Mouse (Mus musculus) megakaryocyte, embryonic 14.5 days (primary cell): ENCODE measurements at regions not wholly inside any gene's neighbourhood (a gene's known extent, or its start where the extent isn't known, plus 50 kb on each side); places are given as distances from the start of the nearest gene placed in this dataset.

Experiments
- H3K27me3 ChIP-seq: replicated peaks from 2 replicates; pipeline ENCODE3; 2012; ENCODE audit warnings: inconsistent platforms
- H3K36me3 ChIP-seq: replicated peaks from 2 replicates; pipeline ENCODE3; 2012; ENCODE audit warnings: low read length, inconsistent platforms, mixed read lengths
- H3K4me1 ChIP-seq: 2 replicates; pipeline ENCODE4 v1.6.1; 2012; ENCODE audit warnings: inconsistent platforms
- H3K4me3 ChIP-seq: replicated peaks from 2 replicates; pipeline ENCODE3; 2012; ENCODE audit warnings: moderate library complexity, mild to moderate bottlenecking, inconsistent platforms
- H3K9me3 ChIP-seq: 2 replicates; pipeline ENCODE4 v1.6.1; 2012; ENCODE audit warnings: inconsistent platforms
- FLI1 ChIP-seq: IDR thresholded peaks from 2 replicates; pipeline ENCODE4 v1.6.1; 2012; ENCODE audit warnings: low read length, inconsistent platforms, mixed read lengths
- GATA1 ChIP-seq: IDR thresholded peaks from 3 replicates; pipeline ENCODE4 v1.6.1; 2012; ENCODE audit warnings: mixed read lengths, low read length, inconsistent platforms, borderline replicate concordance

DNA sequence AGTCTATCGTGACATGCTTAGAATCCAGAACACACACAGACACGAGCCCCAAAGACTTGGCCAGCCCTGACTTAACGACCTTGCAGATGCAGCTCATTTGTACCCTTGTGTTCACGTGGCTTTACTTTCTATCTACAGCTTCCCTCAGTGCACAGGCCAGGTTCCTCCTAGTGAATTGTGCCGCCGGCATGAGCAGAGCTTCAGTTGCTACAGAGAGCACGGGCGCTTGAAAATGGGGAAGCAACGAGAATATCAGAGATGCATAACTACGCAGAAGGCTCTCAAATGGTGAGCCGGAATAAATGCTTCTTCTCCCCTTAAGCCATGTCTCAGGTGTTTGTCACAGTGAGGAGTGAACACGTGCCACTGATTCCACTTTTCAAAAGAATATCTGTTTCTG, 110.7 kb upstream of the Fshr start:
- TF ChIP-seq GATA1 = no peak
- TF ChIP-seq FLI1 = no peak
- Histone ChIP-seq H3K27me3 (no peaks in the 10 kb centered on the region), H3K4me1 (no peaks in the 10 kb centered on the region), H3K36me3 (no peaks in the 10 kb centered on the region), H3K9me3 (no peaks in the 10 kb centered on the region), H3K4me3 (no peak overlapping the region)

DNA sequence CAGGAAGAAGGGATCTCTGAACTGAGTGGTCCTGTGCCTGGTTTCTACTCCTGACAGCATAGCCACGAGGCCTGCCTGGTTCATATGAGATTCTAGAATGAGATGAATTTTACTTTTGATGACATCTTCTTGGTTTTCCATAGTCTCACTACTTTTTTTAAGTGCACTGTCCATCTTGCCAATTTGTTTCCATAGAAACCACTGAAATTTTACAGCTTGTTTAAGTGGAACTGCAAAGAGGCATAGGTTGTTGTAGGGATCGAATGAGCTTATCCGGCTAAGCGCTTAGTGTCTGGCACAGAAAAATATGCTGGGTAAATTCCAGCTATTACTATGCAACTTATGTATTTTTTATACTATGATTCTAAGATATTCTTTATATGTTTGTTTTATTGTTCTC, 100.8 kb upstream of the Fshr start:
- Histone ChIP-seq H3K27me3 (no peaks in the 10 kb centered on the region), H3K36me3 (no peaks in the 10 kb centered on the region), H3K9me3 (no peaks in the 10 kb centered on the region), H3K4me3 (no peak overlapping the region), H3K4me1 (no peaks in the 10 kb centered on the region)
- TF ChIP-seq FLI1 (no peak), GATA1 (no peak)

DNA sequence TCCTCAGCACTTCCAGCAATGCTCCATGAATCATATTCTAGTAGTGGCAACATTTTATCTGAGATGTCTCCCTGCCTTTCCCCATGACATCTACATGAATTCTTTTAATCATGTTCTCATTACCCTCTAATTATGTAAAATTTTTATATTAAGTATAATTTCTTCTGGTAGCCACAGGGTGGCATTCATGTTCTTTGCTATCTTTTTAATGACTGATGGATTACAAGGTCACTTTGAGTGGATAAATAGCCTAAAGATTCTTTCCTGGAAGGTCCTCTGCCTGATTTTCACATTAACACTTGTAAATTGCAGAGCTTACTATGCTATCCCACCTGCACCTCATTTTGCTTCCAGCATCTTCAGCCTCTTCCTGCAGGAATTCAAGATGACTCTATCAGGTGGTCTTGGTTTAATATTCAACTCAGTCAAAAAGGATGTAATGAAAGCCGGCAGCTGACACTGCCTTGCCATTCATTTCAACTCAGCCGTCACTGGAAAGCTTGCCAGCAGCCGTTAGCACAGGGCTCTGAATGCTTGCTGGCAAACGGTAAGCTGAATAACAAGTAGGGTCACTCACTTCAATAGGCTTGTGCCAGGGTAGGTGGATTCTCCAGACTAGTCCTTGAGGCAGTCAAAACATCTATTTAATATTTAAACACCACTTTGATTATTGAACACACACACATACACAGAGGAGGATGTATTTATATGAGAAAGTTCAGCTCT, 97.0 kb upstream of the Fshr start:
- Histone ChIP-seq H3K4me3 (no peak overlapping the region), H3K4me1 (no peaks in the 10 kb centered on the region), H3K9me3 (no peaks in the 10 kb centered on the region), H3K27me3 (no peaks in the 10 kb centered on the region), H3K36me3 (no peaks in the 10 kb centered on the region)
- TF ChIP-seq FLI1 (no peak), GATA1 (no peak)

DNA sequence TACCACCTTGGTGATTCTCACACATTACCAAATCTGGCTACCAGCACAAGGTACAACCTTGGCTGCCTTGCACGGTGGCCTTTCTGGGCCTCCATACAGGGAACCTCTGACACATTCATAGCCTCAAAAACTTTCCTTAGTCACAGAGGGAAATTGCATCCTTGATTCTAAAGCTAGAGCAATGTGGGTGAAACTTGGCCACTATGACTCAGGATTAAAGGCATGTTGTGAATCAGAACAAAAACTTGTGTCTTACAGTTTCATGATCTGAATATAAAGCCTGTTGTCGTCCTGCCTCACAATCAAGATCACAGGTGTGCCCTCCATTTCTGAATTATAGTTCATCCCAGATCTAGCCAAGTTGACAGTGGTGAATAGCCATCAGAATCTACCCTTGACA, 80.8 kb upstream of the Fshr start:
- Histone ChIP-seq H3K9me3 (no peaks in the 10 kb centered on the region), H3K4me1 (no peaks in the 10 kb centered on the region), H3K4me3 (no peak overlapping the region), H3K27me3 (no peaks in the 10 kb centered on the region), H3K36me3 (no peaks in the 10 kb centered on the region)
- TF ChIP-seq GATA1 (no peak), FLI1 (no peak)

DNA sequence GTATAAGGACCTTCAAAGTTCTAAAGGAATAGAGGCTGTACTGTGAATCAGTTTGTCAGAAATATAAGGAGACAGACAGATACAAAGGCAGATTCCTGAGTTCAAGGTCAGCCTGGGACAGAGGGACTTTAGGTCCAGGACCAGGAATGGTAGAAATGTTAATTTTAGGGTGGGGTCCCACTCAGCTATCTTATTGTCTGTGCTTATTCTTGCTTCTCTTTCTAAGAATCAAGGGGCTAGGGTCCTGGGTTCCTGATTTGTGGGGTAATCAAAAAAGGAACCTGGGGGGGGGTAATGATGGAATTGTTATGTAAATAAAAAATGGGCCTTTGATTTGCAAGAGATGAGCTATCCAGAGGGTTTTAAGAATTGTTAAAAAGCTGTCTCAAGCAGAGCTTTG, 71.7 kb upstream of the Fshr start:
- no peaks in the 10 kb centered on the region for H3K9me3 ChIP-seq
- TF ChIP-seq GATA1 (no peak), FLI1 (no peak)
- H3K4me1 ChIP-seq = no peaks in the 10 kb centered on the region
- no peaks in the 10 kb centered on the region for H3K27me3 ChIP-seq
- H3K36me3 ChIP-seq = no peaks in the 10 kb centered on the region
- no peak overlapping the region for H3K4me3 ChIP-seq

DNA sequence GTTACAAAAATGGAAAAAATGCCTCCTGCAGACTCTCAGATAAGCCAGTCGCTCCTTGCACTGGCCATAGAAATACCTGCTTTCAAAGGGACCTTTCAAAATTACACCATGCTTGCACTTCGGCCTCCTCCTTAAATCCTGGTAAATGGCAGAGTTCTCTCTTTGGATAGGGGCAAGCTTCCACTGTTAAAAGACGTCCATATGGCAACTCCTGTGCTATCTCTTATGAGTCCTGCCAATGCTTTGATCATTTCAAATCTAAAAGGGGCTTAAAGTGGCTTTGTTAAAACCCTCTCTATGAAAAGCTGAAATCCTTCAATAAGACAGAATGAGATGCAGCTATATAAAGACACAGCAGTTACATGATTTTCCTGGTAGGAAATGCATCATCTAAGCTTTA, 55.2 kb upstream of the Fshr start:
- Histone ChIP-seq H3K36me3 (no peaks in the 10 kb centered on the region), H3K4me3 (no peak overlapping the region), H3K27me3 (no peaks in the 10 kb centered on the region), H3K4me1 (no peaks in the 10 kb centered on the region), H3K9me3 (no peaks in the 10 kb centered on the region)
- TF ChIP-seq GATA1 (no peak), FLI1 (no peak)

DNA sequence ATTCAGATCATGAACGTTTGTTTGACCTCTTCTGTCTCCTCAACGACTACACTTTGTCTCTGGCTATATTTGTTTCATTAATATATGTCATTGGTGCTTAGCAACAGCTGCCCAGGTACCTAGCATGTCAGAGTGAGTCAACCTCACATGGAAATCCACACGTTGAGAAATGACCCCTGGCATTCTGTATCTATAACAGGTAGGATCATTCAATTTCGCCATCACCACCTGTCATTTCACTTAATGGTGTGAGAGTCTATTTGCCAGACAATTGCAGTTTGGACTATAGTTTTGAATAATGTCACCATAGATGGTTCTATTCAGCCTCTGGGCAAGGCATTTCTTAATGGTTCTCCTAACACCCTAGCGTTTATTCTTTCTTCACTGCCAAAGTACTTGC, 50.3 kb upstream of the Fshr start:
- Histone ChIP-seq H3K4me1 (no peaks in the 10 kb centered on the region), H3K36me3 (no peaks in the 10 kb centered on the region), H3K4me3 (no peak overlapping the region), H3K9me3 (no peaks in the 10 kb centered on the region), H3K27me3 (no peaks in the 10 kb centered on the region)
- TF ChIP-seq GATA1 (no peak), FLI1 (no peak)
